Mouse (Mus musculus) hindlimb bud, embryonic 11.5 days (tissue): ENCODE measurements at regions not wholly inside any gene's neighbourhood (a gene's known extent, or its start where the extent isn't known, plus 50 kb on each side); places are given as distances from the start of the nearest gene placed in this dataset.
A peak's percentile ranks its signal among the peaks of the same experiment; 100 is the strongest.
"Not testable (repeated sequence)": the region's sequence is repeated elsewhere in the genome, so short reads cannot be mapped to it uniquely, and the experiment has no call there.

Source experiments
- DNase-seq: peaks from one replicate; pipeline ENCODE4 v3.0.0-alpha.2; 2012; ENCODE audit warnings: low read depth, low spot score; ENCODE audit errors: extremely low spot score

GRCm38 (mm10) chr13:42000966-42001365 is 50.9 kb upstream of the Hivep1 start:
- DNase-seq: no peak

- peak; percentile 77 for DNase-seq
Observed at GRCm38 (mm10) chr13:41997883-41998282, 53.9 kb upstream of the Hivep1 start.

GRCm38 (mm10) chr13:41994126-41994525 is 57.7 kb upstream of the Hivep1 start:
- no peak for DNase-seq

GRCm38 (mm10) chr13:41975918-41976317 is 75.9 kb upstream of the Hivep1 start:
- no peak for DNase-seq

- no peak for DNase-seq
Observed at GRCm38 (mm10) chr13:41962915-41963314, 88.9 kb upstream of the Hivep1 start.

GRCm38 (mm10) chr13:41960960-41961359 is 90.9 kb upstream of the Hivep1 start:
- not testable (repeated sequence) for DNase-seq

- DNase-seq: no peak
Observed at GRCm38 (mm10) chr13:41957932-41958331, 93.9 kb upstream of the Hivep1 start.

GRCm38 (mm10) chr13:41955884-41956283 is 95.9 kb upstream of the Hivep1 start:
- DNase-seq: no peak

- no peak for DNase-seq
Observed at GRCm38 (mm10) chr13:41955198-41955597, 96.6 kb upstream of the Hivep1 start.

- DNase-seq: no peak
Observed at GRCm38 (mm10) chr13:41952453-41952852, 99.4 kb upstream of the Hivep1 start.

GRCm38 (mm10) chr13:41948241-41948640 is 100.8 kb upstream of the Adtrp start:
- DNase-seq: no peak

- DNase-seq: no peak
Observed at GRCm38 (mm10) chr13:41932313-41933100, 85.0 kb upstream of the Adtrp start.

GRCm38 (mm10) chr13:41929768-41930167 is 82.3 kb upstream of the Adtrp start:
- DNase-seq: no peak

GRCm38 (mm10) chr13:41925851-41926250 is 78.4 kb upstream of the Adtrp start:
- DNase-seq: not testable (repeated sequence)

GRCm38 (mm10) chr13:41925211-41925610 is 77.7 kb upstream of the Adtrp start:
- no peak for DNase-seq

GRCm38 (mm10) chr13:41921178-41921577 is 73.7 kb upstream of the Adtrp start:
- DNase-seq: no peak

- no peak for DNase-seq
Observed at GRCm38 (mm10) chr13:41918525-41918924, 71.0 kb upstream of the Adtrp start.

GRCm38 (mm10) chr13:41915816-41916215 is 68.3 kb upstream of the Adtrp start:
- not testable (repeated sequence) for DNase-seq

GRCm38 (mm10) chr13:41910736-41911135 is 63.3 kb upstream of the Adtrp start:
- no peak for DNase-seq

GRCm38 (mm10) chr13:41910236-41910635 is 62.8 kb upstream of the Adtrp start:
- no peak for DNase-seq

- no peak for DNase-seq
Observed at GRCm38 (mm10) chr13:41907027-41907426, 59.5 kb upstream of the Adtrp start.

- DNase-seq: no peak
Observed at GRCm38 (mm10) chr13:41903286-41903685, 55.8 kb upstream of the Adtrp start.
